Mouse (Mus musculus) erythroblast, embryonic 14.5 days (primary cell): ENCODE results near the gene Gm45785. TPM values are rescaled to one million over a fixed set of nuclear protein-coding genes. Genes with fewer than 3 reads are reported as not detected.
A peak's percentile ranks its signal among the peaks of the same experiment; 100 is the strongest.

Experiments used
- H3K27me3 ChIP-seq: 2 replicates; pipeline ENCODE4 v1.6.1; 2012; ENCODE audit warnings: inconsistent platforms; ENCODE audit not compliant: control insufficient read depth
- H3K36me3 ChIP-seq: 2 replicates; pipeline ENCODE4 v1.6.1; 2012; ENCODE audit warnings: mild to moderate bottlenecking, inconsistent platforms; ENCODE audit not compliant: control insufficient read depth
- H3K4me1 ChIP-seq: 2 replicates; pipeline ENCODE4 v1.6.1; 2012; ENCODE audit warnings: inconsistent platforms; ENCODE audit not compliant: control insufficient read depth
- H3K4me3 ChIP-seq: replicated peaks from 2 replicates; pipeline ENCODE3; 2012; ENCODE audit warnings: moderate library complexity, mild to moderate bottlenecking, inconsistent platforms
- H3K9me3 ChIP-seq: 2 replicates; pipeline ENCODE4 v1.6.1; 2012; ENCODE audit warnings: low read length, inconsistent platforms, mixed read lengths; ENCODE audit not compliant: control insufficient read depth
- GATA1 ChIP-seq: IDR thresholded peaks from 2 replicates; pipeline ENCODE4 v1.6.1; 2012; ENCODE audit warnings: low read length, inconsistent platforms, mixed read lengths
- TAL1 ChIP-seq: IDR thresholded peaks from 3 replicates; pipeline ENCODE4 v1.6.1; 2012; ENCODE audit warnings: low read length, inconsistent platforms, mixed read lengths
- polyA plus RNA-seq: library from polyadenylated mRNA; stranded (reverse); fragments of >175 nt; gene quantifications from 2 replicates; pipeline ENCODE4 v1.2.3, GENCODE M21; 2012

Gm45785 gene
- polyA plus RNA-seq, 1 experiment, result not detected

DNA sequence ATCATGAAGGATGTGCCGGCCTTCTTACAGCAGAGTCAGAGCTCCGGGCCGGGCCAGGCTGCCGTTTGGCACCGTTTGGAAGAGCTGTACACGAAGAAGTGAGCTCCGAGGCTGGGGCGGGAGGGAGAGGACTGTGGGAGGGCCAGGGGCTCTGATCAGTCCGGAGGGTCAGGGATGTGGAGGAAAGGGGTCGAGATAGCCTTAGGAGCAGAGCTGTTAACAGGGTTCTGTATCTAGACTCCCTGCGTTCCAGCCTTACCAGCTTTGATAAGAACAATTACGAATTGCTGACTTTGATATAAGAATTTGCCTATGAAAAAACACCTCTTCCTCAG lies 26.3 kb upstream of the Gm45785 start:
- peaks cover 53% of the 10 kb centered on the region for H3K36me3 ChIP-seq
- H3K4me1 ChIP-seq, result peaks cover 50% of the 10 kb centered on the region
- no peaks in the 10 kb centered on the region for H3K9me3 ChIP-seq
- H3K27me3 ChIP-seq, result no peaks in the 10 kb centered on the region
- peak overlapping the region; percentile 87 for H3K4me3 ChIP-seq
- no peak for TF ChIP-seq TAL1

DNA sequence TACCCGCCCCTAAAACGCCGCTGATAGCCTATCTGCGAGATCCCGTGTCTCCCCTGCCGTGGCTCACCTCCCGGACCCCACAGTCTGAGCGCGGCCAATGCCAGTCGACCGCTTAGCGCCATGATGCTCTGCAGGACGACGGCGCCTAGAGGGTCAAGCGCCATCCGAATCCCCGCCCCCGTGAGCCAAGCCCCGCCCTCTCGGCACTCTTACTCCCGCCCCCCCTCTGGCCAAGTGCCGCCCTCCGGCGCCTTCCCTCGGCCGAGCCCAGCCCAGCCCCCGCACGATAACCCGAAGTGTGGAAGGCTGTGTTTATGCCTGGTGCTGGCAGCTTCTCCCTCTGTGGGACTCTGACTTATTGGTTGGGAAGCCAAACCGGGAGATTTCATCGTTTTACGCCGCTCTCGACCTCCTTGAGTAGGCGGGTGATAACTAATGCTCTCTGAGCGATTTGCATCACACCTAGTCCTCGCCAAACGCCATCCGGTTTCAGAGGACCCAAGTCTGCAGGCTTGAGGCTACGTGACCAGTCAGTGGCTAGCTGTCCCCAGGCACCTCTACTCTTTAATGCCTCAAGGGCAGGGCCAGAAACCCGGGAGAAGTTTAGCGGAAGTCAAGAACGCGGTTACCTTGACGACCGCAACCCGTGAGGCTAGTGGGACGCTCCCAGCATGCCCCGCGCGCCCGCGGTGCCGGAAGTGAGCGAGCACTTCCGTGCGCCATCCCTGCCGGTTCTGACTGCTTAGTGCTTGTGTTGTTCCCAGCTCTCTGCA lies 25.8 kb upstream of the Gm45785 start, which contains the start of the genes Psmd13 and Sirt3:
Psmd13 (plus strand) TSS at position 273 of the 773 bp plus-strand sequence.
Sirt3 (minus strand) TSS at position 614 of the 773 bp plus-strand sequence.
- peak within 1 kb of the TSS; percentile 87 for H3K4me3 ChIP-seq
- H3K36me3 ChIP-seq, result peaks cover 53% of the 10 kb centered on the region
- TF ChIP-seq GATA1, result no peak
- no peak for TF ChIP-seq TAL1
- H3K4me1 ChIP-seq, result peaks cover 50% of the 10 kb centered on the region
- H3K27me3 ChIP-seq, result no peaks in the 10 kb centered on the region
- no peaks in the 10 kb centered on the region for H3K9me3 ChIP-seq

DNA sequence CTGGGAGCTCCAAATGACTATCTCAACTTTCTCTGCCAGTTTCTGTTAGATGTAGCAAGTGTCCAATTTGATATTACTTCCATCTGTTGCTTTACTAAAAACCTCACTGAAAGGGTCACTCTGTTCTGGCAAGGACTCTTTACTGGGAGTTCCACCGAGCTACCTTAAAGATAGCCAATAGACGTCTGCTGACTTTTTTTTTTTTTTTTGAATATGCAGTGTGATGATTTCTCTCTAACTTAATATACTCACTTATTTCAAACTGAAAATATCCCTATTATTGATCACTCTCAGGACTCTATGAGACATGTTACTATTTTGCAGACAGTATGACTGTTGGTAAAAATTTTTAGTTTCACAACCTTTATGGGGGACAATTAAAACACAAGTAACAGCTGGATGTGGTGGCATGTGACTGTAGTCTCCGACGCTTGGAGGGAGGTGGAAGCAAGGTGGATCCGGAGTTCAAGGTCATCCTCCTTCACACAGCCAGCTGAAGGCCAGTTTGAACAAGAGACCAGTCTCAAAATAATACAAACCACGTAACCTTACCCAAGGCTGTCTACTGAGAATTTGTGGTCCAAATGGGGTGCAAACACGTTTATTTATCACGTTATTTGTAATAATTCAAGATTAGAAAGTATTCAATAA lies 24.9 kb upstream of the Gm45785 start:
- Histone ChIP-seq H3K4me1 (peaks cover 50% of the 10 kb centered on the region), H3K36me3 (peaks cover 53% of the 10 kb centered on the region), H3K9me3 (no peaks in the 10 kb centered on the region), H3K27me3 (no peaks in the 10 kb centered on the region), H3K4me3 (peak overlapping the region; percentile 87)
- TF ChIP-seq TAL1 (no peak), GATA1 (no peak)

DNA sequence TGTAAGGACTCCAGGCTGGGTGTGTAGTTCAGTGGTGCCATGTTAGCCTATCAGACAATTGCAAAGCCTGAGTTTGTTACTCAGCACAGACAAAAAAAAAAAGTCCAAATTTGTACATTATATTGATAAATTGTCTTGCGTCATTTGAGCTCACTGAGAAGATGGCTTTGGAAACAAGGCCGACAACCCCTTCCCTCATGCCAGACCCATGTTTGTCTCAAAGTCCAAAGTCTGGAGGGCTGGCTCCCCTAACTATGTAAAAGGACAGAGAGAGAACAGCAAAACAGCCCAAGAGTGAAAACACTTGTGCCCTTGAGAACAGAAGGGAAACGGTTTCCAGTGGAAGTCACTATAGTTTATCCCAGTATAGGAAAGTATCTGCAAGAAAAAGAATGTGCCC lies 24.3 kb upstream of the Gm45785 start:
- H3K27me3 ChIP-seq, result no peaks in the 10 kb centered on the region
- H3K9me3 ChIP-seq, result no peaks in the 10 kb centered on the region
- peaks cover 50% of the 10 kb centered on the region for H3K4me1 ChIP-seq
- peak overlapping the region; percentile 87 for H3K4me3 ChIP-seq
- peaks cover 52% of the 10 kb centered on the region for H3K36me3 ChIP-seq
- TF ChIP-seq TAL1 (no peak), GATA1 (no peak)

DNA sequence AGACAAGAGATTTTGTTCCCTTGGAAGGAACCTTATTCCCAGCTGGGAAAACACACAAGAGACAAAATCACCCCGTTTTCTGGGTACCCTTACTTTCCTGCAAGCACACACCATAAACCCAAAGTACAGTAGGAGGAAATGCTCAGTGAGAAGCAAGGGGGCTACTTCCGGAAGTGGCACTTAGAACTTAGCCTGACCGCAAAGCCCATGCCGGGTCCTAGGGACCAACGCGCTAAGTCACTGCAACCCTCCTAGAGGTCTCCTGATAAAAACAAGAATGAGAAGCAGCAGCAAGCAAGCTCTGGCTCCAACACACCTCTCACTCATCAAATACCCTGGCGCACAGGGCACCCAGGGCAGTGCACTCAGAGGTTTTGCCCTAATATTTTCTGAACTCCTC lies 23.2 kb upstream of the Gm45785 start:
- Histone ChIP-seq H3K4me3 (peak overlapping the region; percentile 29), H3K4me1 (peaks cover 50% of the 10 kb centered on the region), H3K27me3 (no peaks in the 10 kb centered on the region), H3K9me3 (no peaks in the 10 kb centered on the region), H3K36me3 (peaks cover 53% of the 10 kb centered on the region)
- TF ChIP-seq GATA1, result no peak
- TF ChIP-seq TAL1, result no peak

DNA sequence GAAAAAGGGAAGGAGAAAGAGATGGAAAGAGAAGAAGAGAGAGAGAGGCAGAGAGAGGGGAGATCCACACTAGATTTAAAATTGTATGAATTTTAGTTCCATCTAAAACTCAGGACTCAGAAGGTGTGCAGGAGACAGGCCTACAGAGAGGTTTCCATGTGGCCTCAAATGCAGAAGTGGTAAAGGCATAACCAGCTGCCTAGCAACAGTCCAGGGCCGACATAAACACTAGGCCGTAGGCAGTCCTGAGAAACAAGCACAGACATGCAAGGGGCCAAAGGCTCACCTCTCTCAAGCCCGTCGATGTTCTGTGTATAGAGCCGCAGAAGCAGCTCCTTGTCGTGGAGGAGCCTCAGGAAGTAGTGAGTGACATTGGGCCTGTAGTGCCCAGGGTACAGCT lies 21.2 kb upstream of the Gm45785 start:
- H3K4me3 ChIP-seq, result no peak overlapping the region
- H3K9me3 ChIP-seq, result no peaks in the 10 kb centered on the region
- no peaks in the 10 kb centered on the region for H3K27me3 ChIP-seq
- no peak for TF ChIP-seq TAL1
- TF ChIP-seq GATA1, result no peak
- peaks cover 36% of the 10 kb centered on the region for H3K4me1 ChIP-seq
- peaks cover 57% of the 10 kb centered on the region for H3K36me3 ChIP-seq

DNA sequence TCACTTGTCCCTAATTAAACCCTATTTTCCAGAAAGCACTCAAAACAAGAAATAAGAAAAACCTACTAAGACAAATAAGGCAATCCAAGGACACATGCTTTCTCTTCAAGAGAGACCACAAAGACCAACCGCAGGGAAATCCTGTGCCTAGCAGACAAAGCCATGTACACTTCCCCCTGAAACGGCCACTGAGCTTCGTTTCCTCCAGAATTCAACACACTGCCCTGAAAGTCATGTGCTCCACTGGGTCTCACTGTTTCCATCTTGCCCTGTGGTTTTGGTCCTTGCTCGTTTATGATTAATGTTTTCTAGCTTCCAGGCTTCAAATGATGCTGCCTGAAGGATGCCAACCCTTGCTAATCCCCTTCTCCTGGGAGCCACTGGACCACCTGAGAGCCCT lies 18.1 kb upstream of the Gm45785 start:
- no peaks in the 10 kb centered on the region for H3K27me3 ChIP-seq
- TF ChIP-seq GATA1 (no peak), TAL1 (no peak)
- no peak overlapping the region for H3K4me3 ChIP-seq
- peaks cover 12% of the 10 kb centered on the region for H3K4me1 ChIP-seq
- no peaks in the 10 kb centered on the region for H3K9me3 ChIP-seq
- peaks cover 76% of the 10 kb centered on the region for H3K36me3 ChIP-seq

DNA sequence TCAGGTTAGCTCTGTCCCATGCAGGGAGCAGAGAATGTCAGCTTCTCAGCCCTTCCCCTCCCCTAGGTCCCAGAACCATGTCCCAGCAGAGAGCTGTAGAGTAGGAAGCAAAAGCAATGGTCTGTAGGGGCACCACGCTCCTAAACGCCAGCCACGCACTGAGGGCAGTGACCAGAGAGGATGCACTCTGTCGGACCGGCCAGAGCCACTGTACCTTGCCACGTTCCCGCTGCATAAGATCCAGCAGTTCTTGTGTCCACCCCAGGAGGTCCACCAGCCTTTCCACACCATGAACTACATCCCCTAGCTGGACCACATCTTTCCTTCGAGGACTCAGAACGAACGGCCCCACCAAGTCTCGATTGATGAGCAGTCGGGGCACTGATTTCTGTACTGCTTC lies 8.6 kb upstream of the Gm45785 start:
- no peaks in the 10 kb centered on the region for H3K4me1 ChIP-seq
- TF ChIP-seq TAL1, result no peak
- no peak for TF ChIP-seq GATA1
- no peak overlapping the region for H3K4me3 ChIP-seq
- peaks cover 94% of the 10 kb centered on the region for H3K36me3 ChIP-seq
- no peaks in the 10 kb centered on the region for H3K9me3 ChIP-seq
- H3K27me3 ChIP-seq, result no peaks in the 10 kb centered on the region

DNA sequence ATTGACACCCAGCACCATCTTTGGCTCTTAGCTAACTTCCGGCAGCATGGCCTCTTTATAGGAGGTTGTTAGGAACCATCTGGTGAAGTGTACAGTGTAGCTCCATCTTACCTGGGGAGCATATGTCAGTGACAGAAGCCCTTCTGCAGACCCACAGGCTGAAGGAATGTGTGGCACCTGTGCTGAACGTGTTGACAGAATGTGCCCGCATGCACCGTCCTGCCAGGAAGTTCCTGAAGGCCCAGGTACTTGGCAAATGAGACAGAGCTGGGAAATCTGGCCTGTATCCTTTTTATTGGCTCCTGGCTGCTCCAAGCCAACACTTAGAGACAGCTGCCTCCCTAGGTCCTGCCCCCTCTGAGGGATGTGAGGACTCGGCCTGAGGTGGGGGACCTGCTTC lies 4.6 kb upstream of the Gm45785 start:
- peaks cover 32% of the 10 kb centered on the region for H3K4me1 ChIP-seq
- H3K36me3 ChIP-seq, result peaks cover 78% of the 10 kb centered on the region
- TF ChIP-seq TAL1 (no peak), GATA1 (no peak)
- no peaks in the 10 kb centered on the region for H3K27me3 ChIP-seq
- H3K4me3 ChIP-seq, result no peak overlapping the region
- no peaks in the 10 kb centered on the region for H3K9me3 ChIP-seq
